Mouse (Mus musculus): Measurements from ENCODE around the gene Ttc28.
"Not testable (repeated sequence)": the region's sequence is repeated elsewhere in the genome, so short reads cannot be mapped to it uniquely, and the experiment has no call there.

Gene Ttc28

DNA sequence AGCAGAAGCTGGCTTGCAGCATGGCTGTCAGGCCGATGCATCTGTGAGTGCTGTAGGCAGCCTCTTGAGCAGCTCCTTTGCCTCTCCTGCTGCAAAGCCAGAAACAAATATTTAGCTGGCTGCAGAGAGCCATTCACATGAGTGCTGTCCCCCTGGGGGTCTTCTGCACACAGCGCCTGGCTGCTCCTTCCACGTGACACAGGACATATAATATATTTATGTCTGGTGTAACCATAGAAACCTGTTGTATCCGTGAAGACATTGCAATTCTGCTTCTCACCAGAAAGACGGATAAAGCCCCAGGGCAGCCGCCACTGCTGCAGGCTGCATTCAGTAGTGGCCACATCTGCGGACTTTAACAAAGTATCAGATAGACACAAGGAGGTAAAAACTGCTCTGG lies 376.6 kb downstream of the Ttc28 start:
- no peak for DNase-seq

DNA sequence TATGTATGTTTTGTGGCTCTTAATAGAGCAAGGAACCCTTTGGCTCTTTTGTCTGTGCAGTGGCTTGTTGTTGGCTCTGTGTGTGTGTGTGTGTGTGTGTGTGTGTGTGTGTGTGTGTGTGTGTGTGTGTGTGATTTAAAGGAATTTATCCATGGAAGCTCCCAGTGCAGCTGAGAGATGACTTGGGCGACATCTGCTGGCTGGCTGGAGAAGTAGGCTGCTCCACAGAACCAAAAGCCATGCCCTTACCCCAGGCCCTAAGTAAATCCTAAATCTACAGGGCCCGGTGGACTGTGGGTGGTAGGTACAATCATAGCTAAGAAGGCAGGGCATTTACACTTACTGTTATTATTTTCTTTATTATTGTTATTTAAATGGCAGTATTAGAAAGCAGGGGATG lies 377.5 kb downstream of the Ttc28 start:
- DNase-seq = no peak

DNA sequence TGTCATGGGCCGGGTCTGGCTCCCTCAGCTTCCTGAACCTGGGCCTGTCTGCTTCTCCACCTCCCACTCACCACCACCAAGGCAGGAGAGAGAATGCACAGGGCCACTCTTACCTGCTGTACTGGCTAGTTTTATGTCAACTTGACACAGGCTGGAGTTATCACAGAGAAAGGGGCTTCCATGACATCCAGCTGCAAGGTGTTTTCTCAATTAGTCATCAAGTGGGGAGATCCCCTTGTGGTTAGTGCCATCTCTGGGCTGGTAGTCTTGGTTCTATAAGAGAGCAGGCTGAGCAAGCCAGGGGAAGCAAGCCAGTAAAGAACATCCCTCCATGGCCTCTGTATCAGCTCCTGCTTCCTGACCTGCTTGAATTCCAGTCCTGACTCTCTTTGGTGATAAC lies 381.6 kb downstream of the Ttc28 start:
- DNase-seq = not testable (repeated sequence)

DNA sequence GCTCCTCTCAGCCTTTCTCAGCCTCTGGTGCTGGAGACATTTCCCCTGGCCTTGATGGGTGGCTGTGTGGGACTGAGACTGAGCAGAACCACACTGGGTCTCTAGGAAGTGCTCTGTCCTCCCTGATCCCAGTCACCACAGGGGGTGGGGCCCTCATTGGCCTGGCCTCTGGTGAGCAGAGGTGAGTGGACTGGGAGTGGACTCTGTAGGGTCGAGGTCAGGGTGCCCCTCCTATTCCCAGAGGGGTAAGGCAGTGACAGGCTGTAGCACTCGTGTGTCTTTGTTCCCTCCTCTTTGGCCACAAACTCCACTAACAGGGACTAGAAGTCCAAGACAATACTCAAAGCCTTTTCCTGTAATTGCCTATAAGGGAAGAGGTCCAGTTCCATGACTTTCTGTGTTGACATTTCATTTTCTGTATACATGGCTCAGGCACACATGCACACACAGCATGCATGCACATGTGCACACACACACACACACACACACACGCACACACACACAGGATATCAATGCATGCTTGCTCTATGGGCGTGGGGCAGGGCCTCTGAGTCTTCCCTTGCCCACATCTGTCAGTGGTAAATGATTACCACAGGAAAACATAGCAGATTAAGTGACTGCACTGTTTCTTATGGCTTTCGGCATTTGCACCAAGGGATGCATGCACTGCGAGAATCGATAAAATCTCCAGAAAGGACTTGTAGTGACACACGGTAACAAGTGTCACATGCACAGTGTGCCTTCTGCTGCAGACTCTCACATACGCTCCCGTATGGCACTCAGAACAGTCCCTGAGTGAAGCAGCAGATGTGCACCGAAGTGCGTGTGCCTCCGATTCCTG lies 382.4 kb downstream of the Ttc28 start:
- DNase-seq = no peak

DNA sequence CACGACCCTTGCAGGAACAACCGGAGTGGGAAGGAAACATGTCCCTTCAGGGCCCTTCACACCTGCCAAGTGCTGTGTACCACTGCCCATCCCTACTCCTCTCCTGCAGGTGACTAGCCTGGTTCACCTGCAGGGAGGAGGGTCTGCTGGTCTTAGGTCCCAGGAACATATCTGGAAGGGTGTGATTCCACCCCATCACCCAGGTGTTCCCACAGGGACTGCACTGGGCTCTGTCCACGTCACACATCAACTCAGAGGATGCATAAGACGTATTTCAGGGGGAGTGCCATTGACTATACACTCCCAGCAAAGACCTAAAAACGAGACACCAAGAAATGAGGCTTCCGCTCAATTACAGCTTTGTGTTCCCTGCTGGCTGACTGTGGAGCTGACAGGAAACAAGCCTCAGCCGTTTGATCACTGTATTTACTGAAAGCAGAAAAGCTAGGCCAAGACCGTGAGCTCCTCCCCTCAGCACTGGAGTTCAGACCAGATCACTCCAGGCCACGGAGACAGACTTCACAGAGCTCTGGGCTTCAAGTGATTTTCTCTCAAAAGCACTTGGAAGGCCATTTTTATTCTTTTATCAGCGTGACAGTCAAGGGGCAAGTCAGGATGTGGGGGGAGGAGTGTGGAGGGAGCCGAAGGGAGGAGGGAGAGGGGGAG lies 383.1 kb downstream of the Ttc28 start:
- no peak for DNase-seq

DNA sequence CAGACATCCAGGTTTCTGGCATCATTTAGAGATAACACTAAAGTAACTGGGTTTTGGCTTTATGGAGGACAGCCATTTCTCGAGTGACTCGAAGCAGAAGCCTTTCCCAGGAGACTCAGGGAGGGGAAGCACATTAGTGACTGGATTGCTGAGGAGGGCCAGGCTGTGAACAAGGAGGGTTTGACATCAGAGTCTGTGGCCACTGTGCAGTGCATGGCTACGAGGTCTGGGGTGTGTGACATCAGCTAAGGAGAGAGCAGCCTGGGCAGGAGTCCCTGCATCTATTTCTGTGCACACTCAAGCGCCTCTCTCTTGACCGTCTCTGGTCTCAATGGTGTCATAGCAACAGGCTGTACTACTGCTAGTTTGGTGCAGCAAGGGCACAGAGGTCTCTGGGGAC lies 383.8 kb downstream of the Ttc28 start:
- DNase-seq = no peak

DNA sequence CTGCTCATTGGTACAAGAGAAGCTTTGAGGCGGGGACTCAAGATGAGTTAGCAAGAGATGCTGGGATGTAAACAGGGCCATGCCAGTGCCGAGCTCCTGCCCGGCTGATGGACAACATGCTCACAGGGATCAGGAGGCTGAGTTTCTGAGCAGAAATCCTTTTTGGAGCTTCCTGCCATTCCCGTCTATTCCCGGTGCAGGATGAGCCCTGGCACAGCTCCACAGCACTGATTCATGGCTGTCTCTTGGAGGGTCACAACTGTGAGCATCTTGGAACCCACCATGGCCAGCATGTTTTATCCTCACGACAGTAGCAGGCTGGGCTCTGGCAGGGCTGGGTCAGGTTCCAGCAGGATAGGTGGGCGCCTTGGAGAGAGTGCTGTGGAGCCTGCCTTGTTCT lies 384.9 kb downstream of the Ttc28 start:
- DNase-seq = no peak

DNA sequence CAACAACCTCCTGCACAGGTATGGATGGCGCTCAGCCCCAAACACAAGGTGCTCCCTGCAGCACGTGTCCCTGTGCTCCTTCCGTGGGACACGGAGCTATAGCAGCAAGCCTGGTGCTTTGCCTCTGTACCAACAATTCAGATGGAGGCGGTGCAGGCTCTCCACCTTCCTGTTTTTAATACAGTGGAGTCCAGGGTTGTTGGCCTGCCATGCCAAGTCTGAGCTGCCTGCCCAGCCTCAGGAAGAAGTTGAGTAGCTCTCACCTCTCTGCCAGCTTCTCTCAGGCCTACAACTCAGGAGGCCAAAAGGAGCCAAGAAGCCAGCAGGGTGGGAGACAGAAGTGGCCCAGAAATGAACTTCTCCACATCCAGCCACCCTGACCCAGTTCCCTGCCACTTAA lies 387.1 kb downstream of the Ttc28 start:
- no peak for DNase-seq

DNA sequence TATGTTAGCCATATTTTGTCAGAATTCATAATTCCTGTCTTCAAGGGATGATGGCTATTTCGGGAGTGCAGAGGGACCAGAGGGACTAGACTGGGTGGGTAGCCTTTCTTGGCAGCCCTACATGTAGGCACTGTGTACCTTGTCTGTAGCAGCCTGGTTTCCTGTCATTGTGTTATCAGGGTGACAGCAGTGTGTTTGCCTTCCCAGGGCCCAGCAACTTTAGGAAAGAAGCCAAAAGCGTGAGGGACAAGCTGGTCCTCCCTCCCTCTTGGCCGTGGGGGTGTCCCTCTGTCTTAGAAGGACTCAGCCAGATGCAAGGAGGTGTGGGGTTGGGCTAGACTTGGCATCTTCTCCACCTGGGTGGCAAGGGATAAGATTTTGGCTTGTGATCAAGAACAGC lies 387.5 kb downstream of the Ttc28 start:
- DNase-seq = no peak

DNA sequence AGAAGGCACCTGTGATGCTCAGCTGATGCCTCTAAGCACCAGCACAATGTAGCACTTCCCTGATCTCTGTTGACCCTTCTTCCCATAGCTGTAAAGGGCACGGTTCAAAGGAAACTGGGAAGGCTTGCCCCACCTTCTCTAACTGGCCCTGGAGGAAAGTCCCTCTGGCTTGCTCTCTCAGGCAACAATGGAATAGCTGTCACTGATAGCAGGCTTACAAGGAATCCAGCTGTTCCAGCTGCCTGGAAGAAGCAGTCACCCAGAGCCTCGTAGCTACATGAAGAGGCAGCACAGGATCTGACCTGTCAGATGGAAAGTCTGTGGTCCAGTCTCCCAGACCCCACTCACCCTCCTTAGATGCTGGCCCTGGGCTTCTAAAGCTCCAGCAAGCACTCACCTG lies 389.2 kb downstream of the Ttc28 start:
- no peak for DNase-seq

DNA sequence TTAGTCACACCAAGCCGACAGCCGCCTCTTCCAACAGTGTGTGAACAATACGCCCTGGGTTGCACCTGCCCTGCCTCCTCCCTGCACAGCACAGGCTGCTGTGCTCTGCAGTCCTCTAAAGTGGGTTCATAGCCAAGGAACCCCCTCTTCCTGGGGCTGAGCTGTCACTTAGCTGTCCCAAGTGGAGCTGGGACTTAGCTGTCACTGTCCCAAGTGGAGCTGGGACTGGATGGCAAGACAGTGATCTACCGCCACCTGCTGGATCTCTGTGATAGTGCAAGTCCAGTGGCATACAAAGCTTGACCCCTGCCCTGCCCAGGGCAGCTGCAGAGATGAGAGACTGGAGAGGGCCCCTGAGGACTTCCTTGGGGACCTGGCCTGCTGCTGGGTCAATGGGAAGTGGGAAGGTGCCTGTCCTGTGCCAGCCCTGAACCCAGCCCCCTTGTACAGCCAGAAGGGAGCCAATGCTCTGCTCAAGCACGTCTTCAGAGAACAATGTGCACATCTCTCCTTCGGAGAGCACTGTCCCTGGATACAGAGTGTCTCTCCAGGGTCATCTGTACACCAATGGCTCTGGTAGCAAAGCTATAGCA lies 390.1 kb downstream of the Ttc28 start:
- peak; percentile 42 for DNase-seq

DNA sequence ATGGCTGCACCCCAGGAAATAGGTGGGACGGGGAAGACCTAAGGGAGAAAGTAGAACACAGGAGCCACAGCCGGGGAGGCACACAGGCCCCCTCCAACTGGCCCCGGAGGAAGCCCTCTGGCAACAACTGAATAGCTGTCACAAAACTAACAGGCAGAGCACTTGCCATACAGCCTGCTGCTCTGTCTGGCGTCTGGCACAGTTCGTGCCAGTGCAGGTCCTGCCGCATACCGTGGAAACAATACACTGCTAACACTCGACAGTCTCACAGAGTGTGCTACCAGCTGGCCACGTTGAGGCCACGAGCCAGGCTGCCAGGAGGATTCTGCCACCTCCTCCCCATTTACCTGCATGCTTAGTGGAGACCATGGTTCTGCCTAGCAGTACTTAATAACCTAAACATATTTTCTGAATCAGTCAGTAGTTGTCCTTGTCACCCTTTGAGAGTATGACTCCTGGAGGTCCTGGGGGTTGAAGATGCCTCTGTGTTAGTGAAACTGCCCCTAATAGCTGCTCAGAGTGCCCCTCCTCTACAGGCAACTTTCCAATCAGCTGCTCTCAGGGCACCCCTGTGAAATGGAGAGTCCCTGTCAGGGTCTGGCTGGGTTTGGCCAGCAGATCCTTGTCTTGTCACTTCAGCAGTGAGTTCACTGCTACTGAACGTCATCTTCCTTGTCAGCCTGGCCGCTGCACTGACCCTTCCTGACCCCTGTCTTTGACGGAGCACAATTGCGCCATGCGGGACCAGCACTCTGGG lies 390.8 kb downstream of the Ttc28 start:
- DNase-seq = peak; percentile 51

DNA sequence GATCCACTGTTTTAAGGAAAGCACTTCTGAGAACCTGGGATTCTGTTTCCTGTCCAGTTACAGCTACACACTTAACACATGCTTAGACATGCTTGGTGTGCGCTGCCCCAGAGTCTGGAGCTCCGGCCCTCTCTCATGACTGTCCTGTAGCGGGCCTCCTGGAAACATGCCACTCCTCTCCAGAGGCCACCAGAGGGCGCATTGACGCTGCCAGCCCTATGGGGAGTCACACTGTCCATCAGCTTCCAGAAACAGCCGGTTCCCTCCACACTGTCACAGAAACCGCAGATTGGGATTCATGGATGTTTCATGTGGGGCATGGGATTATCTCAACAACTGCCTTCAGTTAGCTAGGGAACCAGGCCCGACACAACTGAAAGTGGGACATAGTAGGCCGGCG lies 394.0 kb downstream of the Ttc28 start:
- peak; percentile 65 for DNase-seq

DNA sequence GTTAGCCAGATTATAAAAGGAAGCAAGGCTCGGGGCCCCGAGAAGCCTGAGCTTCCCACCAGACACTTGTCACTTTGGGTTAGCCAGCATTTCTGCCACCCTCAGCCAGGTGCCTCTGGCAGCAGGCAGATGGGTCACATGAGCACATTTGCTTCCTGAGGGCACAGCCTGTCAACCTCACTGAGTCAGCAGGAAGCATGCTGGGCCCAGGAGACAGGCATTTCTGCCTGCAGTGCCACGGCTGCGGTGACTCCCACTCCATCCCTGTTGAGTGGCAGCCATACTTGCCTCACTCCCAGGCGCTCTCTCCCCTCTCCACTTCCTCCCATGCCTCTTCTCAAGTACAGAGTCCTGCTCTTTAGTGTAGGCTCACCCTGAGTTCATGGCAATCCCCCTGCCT lies 395.3 kb downstream of the Ttc28 start:
- DNase-seq = no peak

DNA sequence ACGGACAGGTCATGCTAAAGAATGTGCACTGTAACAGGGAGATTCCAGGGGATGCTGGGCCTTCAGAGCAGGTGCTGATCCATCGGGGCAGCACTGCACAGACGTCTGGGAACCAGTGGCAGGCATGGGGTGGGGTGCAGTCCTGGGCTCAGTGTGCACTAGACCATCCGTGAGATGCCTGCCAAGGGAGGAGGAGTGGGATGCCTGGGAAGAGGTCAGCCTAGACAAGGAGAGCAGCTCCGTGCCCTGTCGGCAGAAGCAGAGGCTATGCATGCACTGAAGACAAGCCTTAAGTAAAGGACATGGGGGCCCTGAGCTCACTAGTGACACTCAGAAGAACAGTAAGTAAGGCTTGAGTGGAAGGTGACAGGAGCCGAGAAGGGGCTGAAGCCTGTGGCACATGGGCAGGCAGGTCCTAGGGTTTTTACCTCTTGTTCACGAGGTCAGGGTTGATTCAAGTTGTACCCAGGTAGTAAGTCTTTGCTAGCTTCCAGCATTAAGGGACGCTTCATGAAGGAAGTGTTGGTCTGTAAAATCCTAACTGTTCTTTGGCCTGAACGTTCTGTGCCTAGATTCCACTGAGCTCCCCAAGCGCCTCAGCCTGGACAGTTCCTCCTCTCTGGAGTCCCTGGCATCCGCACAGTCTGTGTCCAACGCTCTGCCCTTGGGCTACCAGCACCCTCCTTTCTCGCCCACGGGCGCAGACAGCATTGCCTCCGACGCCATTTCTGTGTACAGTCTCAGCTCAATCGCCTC lies 405.0 kb downstream of the Ttc28 start:
- no peak for DNase-seq

DNA sequence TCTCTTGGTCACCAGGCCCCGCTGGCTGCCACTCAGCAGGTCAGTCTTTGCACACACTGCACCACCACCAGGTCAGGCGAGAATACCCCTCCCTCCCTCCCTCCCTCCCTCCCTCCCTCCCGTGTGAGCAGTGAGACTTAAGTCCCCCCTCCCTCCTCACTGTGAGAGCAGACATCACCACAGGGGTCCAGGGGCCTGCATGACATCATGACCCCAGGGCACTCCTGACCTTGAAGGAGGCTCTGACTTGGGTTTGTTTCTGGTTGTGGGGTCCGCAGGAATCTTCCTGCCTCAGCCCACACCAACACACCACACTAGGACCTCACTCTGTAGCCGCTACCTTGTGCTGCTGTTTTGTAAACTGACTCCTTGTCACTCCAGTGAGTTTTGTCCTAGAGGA lies 408.0 kb downstream of the Ttc28 start:
- no peak for DNase-seq

DNA sequence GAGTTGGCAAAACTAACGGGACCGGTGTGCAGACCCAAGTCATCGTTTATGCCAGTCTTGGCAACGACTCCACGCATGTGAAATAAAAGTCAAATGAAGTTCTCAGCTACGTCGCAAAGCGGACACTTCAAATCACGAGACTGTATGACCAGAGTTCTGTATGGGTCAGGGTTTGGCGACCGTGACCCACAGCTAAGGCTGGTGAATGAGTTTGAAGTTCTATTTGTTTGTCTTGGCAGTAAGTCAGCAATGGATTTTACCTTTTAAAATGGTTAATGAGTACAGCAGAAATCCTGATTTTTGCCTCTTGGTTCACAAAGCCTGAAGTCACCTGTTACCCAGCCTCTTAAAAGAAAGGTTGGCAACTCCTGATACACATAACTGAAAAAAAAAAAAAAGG lies 408.9 kb downstream of the Ttc28 start:
- no peak for DNase-seq

DNA sequence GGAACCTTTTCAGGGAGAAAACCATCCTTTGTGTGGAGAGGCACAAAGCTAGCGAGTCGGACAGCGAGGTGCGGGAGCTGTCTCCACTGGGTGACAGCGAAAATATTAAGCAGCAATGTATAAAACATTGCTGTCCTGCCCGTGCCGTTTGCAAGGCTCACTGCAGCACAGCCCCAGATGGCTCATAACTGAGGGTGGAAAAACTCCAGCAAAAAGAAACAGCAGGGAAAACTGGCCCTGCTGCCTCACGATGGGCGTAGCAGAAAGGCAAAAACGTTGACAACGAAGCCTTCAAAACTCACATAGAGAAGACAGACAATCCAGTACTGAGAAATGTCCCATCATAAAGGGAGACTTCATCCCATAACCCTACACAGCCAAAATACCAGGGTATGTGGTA lies 410.5 kb downstream of the Ttc28 start:
- DNase-seq = peak; percentile 47

DNA sequence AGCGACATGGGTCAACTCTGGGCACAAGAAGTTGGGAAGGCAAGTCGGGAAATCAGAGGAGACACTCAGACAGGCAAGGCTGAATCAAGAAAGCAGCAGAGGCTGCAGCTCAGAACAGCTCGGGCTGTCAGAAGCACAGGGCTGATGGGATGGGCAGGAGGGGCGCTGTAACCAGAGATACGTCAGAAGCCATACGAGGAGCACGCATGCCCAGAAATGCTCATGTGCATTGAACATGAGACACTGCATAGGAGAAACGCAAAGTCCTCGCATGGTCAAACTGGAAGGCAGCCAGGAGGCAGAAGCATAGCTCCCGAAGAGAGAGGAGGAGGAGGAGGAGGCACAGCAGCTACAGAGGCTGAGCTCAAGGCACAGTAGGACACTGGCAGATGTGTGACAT lies 412.0 kb downstream of the Ttc28 start:
- DNase-seq = peak; percentile 74

DNA sequence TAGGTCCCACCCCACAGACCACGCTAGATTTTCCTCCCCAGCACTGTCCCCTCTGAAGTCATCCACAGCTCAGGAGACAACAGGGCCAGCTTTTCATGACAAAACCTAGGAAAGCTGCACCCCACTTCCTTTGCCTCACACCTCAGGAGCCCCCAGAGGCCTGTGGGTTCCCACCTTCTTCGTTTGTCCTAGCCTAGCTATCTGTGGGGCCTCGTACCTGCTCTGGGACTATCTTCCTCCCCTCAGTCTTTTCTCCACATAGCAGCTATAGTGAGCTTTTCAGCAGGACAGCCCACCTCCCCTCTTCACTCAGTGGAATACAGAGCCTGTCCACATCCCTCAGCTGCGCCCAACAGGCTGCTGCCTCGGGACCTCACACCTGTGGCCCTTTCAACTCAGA lies 418.2 kb downstream of the Ttc28 start:
- no peak for DNase-seq

DNA sequence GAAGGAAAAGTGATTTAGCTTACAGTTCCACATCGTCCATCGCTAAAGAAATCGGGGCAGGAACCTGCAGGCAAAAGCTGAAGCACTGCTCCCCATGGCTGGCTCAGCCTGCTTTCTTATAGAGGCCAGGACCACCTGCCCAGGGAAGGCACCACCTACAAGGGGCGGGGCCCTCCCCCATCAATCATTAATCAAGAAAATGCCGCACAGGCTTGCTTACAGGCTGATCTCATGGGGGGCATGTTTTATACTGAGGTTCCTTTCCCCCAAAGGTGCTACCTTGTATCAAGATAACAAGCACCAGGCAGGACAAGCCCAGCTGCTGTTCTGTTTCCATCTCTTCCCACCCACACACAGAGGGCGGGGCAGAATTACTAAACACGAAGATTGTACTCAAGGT lies 419.1 kb downstream of the Ttc28 start:
- no peak for DNase-seq

DNA sequence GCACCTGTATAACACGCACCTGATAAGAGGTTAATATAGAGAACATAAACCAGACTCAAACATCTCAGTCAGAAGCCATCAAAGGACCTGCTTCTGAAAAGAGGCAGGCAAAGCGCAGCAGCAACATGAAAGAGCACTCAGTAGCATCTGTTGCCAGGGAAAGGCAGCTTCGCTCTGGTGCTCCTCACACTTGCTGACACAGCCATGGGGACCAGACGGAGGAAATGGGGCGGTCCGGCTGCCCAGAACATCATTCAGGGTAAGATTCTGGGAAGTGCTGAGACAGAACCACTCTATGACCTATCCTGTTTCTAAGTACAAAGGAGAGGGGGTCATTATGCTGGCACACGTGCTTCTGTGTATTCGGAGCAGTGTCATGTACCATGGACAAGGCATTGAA lies 421.2 kb downstream of the Ttc28 start:
- DNase-seq = no peak

DNA sequence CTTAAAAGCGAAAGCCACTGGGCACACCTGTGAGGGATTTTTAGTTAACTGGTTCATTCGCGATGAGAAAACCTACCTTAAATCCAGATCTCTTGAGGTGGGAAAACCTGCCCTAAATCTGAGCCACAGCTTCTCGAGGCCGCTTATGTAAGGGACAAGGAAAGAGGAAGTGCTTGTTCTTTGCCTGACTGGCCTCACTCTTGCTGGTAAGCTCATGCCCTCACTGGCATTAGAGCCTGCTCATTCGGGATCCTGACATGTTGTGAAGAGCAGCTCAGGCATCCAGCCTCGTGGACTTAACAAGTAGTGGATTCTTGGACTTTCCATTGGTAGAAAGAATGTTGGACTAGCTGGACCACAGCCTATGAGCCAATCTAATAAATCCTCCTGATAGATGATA lies 422.1 kb downstream of the Ttc28 start:
- DNase-seq = no peak

Measured in layer of hippocampus, adult 9-11 months (tissue).